Mouse (Mus musculus) forebrain, embryonic 15.5 days (tissue): ENCODE results near the gene Tma7. TPM values are rescaled to one million over a fixed set of nuclear protein-coding genes. Genes with fewer than 3 reads are reported as not detected.
A peak's percentile ranks its signal among the peaks of the same experiment; 100 is the strongest.

ENCODE experiments used
- ATAC-seq: fragments of 200-750 bp; cut with Nextera tagmentation; replicated peaks from 2 replicates; pipeline ENCODE4 v1.8.0; 2017; ENCODE audit warnings: mild to moderate bottlenecking, moderate TSS enrichment, moderate library complexity
- H3K27ac ChIP-seq: fragments of 300-500 bp; sonication (generic); replicated peaks from 2 replicates; pipeline ENCODE4 v1.5.1; 2015; ENCODE audit warnings: mild to moderate bottlenecking, inconsistent platforms
- H3K27me3 ChIP-seq: fragments of 300-500 bp; sonication (generic); 2 replicates; pipeline ENCODE4 v1.6.1; 2015; ENCODE audit warnings: inconsistent platforms
- H3K36me3 ChIP-seq: fragments of 300-500 bp; sonication (generic); 2 replicates; pipeline ENCODE4 v1.6.1; 2015; ENCODE audit warnings: mild to moderate bottlenecking, inconsistent platforms
- H3K4me1 ChIP-seq: fragments of 300-500 bp; sonication (generic); 2 replicates; pipeline ENCODE4 v1.6.1; 2015; ENCODE audit warnings: inconsistent platforms
- H3K4me2 ChIP-seq: fragments of 300-500 bp; sonication (generic); replicated peaks from 2 replicates; pipeline ENCODE4 v1.6.1; 2015; ENCODE audit warnings: mild to moderate bottlenecking, inconsistent platforms
- H3K4me3 ChIP-seq: fragments of 300-500 bp; sonication (generic); 2 replicates; pipeline ENCODE4 v1.5.1; 2015; ENCODE audit warnings: mild to moderate bottlenecking, inconsistent platforms
- H3K9ac ChIP-seq: fragments of 300-500 bp; sonication (generic); replicated peaks from 2 replicates; pipeline ENCODE4 v1.6.1; 2015; ENCODE audit warnings: mild to moderate bottlenecking, inconsistent platforms
- H3K9me3 ChIP-seq: fragments of 300-500 bp; sonication (generic); 2 replicates; pipeline ENCODE4 v1.6.1; 2016; ENCODE audit warnings: inconsistent platforms
- WGBS: fragments of 180-500 bp; shearing (Covaris S2); methylation state at CpG from one replicate; pipeline ENCODE4 v1.1.7; 2015; ENCODE audit warnings: mixed read lengths; 5-methylcytosine and 5-hydroxymethylcytosine counted together
- polyA plus RNA-seq: library from polyadenylated mRNA; unstranded; fragments of >200 nt; fragmentation: Nextera tagmentation; extraction: Ambion mirVana; gene quantifications from 2 replicates; pipeline ENCODE4 v1.2.1, GENCODE M21; 2015

Tma7 gene
- polyA plus RNA-seq = 568 and 598 TPM in 2 replicates

- Histone ChIP-seq H3K36me3 (peaks cover 11% of the 10 kb centered on the region), H3K4me1 (peaks cover 25% of the 10 kb centered on the region), H3K4me3 (peak within 1 kb of the TSS; percentile 89), H3K9me3 (no peaks in the 10 kb centered on the region), H3K9ac (peak within 1 kb of the TSS; percentile 78), H3K4me2 (peak within 1 kb of the TSS; percentile 72), H3K27me3 (no peaks in the 10 kb centered on the region), H3K27ac (peak within 1 kb of the TSS; percentile 83)
- peak; percentile 98 for ATAC-seq
- WGBS = under 1% methylated on average over 37 of the region's 37 CpGs
These were observed at the start of gene Tma7, which contains the start of gene Ccdc51 for GRCm38 (mm10) chr9:109082124-109082800. Tma7 (minus strand) TSS chr9:109082587. Ccdc51 (plus strand) TSS chr9:109082493.

GRCm38 (mm10) chr9:109130076-109130475 lies 47.7 kb upstream of the Tma7 start:
- no peak for ATAC-seq
- Histone ChIP-seq H3K36me3 (no peaks in the 10 kb centered on the region), H3K9ac (no peak overlapping the region), H3K27me3 (no peaks in the 10 kb centered on the region), H3K4me2 (no peak overlapping the region), H3K4me1 (no peaks in the 10 kb centered on the region), H3K27ac (no peak overlapping the region), H3K4me3 (no peak overlapping the region), H3K9me3 (no peaks in the 10 kb centered on the region)
- 91% methylated on average over 5 of the region's 5 CpGs for WGBS

- no peak overlapping the region for H3K4me2 ChIP-seq
- 65% methylated on average over 3 of the region's 3 CpGs for WGBS
- H3K27ac ChIP-seq = no peak overlapping the region
- H3K9me3 ChIP-seq = no peaks in the 10 kb centered on the region
- no peaks in the 10 kb centered on the region for H3K36me3 ChIP-seq
- H3K4me3 ChIP-seq = no peak overlapping the region
- peaks cover 4% of the 10 kb centered on the region; the same call in 1 of the 2 replicates for H3K4me1 ChIP-seq
- no peak overlapping the region for H3K9ac ChIP-seq
- no peak for ATAC-seq
- no peaks in the 10 kb centered on the region for H3K27me3 ChIP-seq
These were observed 45.8 kb upstream of the Tma7 start for GRCm38 (mm10) chr9:109128211-109128610.

GRCm38 (mm10) chr9:109127076-109127475 lies 44.7 kb upstream of the Tma7 start:
- H3K9ac ChIP-seq = no peak overlapping the region
- no peaks in the 10 kb centered on the region for H3K27me3 ChIP-seq
- H3K9me3 ChIP-seq = no peaks in the 10 kb centered on the region
- 76% methylated on average over 4 of the region's 4 CpGs for WGBS
- H3K36me3 ChIP-seq = no peaks in the 10 kb centered on the region
- H3K4me3 ChIP-seq = no peak overlapping the region
- no peak overlapping the region for H3K4me2 ChIP-seq
- H3K4me1 ChIP-seq = peaks cover 5% of the 10 kb centered on the region; the same call in 1 of the 2 replicates
- ATAC-seq = no peak
- no peak overlapping the region for H3K27ac ChIP-seq

- no peaks in the 10 kb centered on the region for H3K36me3 ChIP-seq
- no peak overlapping the region for H3K9ac ChIP-seq
- no peak for ATAC-seq
These were observed 43.1 kb upstream of the Tma7 start for GRCm38 (mm10) chr9:109125481-109125880.

GRCm38 (mm10) chr9:109125043-109125442 lies 42.7 kb upstream of the Tma7 start:
- no peak overlapping the region for H3K4me3 ChIP-seq

More at GRCm38 (mm10) chr9:109125481-109125880, 43.1 kb upstream of the Tma7 start:
- Histone ChIP-seq H3K9me3 (no peaks in the 10 kb centered on the region), H3K27ac (no peak overlapping the region), H3K4me3 (no peak overlapping the region), H3K4me1 (peaks cover 5% of the 10 kb centered on the region; the same call in 1 of the 2 replicates), H3K27me3 (no peaks in the 10 kb centered on the region), H3K4me2 (no peak overlapping the region)
- 78% methylated on average over 3 of the region's 3 CpGs for WGBS

GRCm38 (mm10) chr9:109124164-109124563 lies 41.8 kb upstream of the Tma7 start:
- 93% methylated on average over 3 of the region's 3 CpGs for WGBS
- H3K4me1 ChIP-seq = peaks cover 5% of the 10 kb centered on the region; the same call in 1 of the 2 replicates
- H3K27me3 ChIP-seq = no peaks in the 10 kb centered on the region
- no peak overlapping the region for H3K27ac ChIP-seq
- no peak overlapping the region for H3K4me2 ChIP-seq
- H3K4me3 ChIP-seq = no peak overlapping the region
- H3K36me3 ChIP-seq = peaks cover 7% of the 10 kb centered on the region; the same call in 1 of the 2 replicates
- no peak for ATAC-seq
- no peak overlapping the region for H3K9ac ChIP-seq
- H3K9me3 ChIP-seq = no peaks in the 10 kb centered on the region

More at GRCm38 (mm10) chr9:109125043-109125442, 42.7 kb upstream of the Tma7 start:
- Histone ChIP-seq H3K9ac (no peak overlapping the region), H3K4me2 (no peak overlapping the region), H3K9me3 (no peaks in the 10 kb centered on the region), H3K27ac (no peak overlapping the region), H3K36me3 (no peaks in the 10 kb centered on the region), H3K27me3 (no peaks in the 10 kb centered on the region), H3K4me1 (peaks cover 5% of the 10 kb centered on the region; the same call in 1 of the 2 replicates)
- ATAC-seq = no peak
- WGBS = 89% methylated on average over 2 of the region's 2 CpGs

- Histone ChIP-seq H3K4me3 (no peak overlapping the region), H3K36me3 (peaks cover 16% of the 10 kb centered on the region; the same call in 1 of the 2 replicates), H3K9me3 (no peaks in the 10 kb centered on the region), H3K4me2 (no peak overlapping the region), H3K9ac (no peak overlapping the region), H3K27ac (no peak overlapping the region), H3K27me3 (no peaks in the 10 kb centered on the region), H3K4me1 (peaks cover 5% of the 10 kb centered on the region; the same call in 1 of the 2 replicates)
- WGBS = 52% methylated on average over 6 of the region's 6 CpGs
- ATAC-seq = peak; percentile 32; the same call in 1 of the 2 replicates
These were observed 40.9 kb upstream of the Tma7 start for GRCm38 (mm10) chr9:109123266-109123665.

GRCm38 (mm10) chr9:109122553-109123085 lies 40.2 kb upstream of the Tma7 start:
- Histone ChIP-seq H3K4me3 (no peak overlapping the region), H3K4me1 (peaks cover 5% of the 10 kb centered on the region; the same call in 1 of the 2 replicates), H3K27me3 (no peaks in the 10 kb centered on the region), H3K9me3 (no peaks in the 10 kb centered on the region), H3K9ac (no peak overlapping the region), H3K4me2 (no peak overlapping the region), H3K27ac (no peak overlapping the region), H3K36me3 (peaks cover 23% of the 10 kb centered on the region)
- 48% methylated on average over 2 of the region's 2 CpGs for WGBS
- peak; percentile 44; the same call in 1 of the 2 replicates for ATAC-seq

- no peak overlapping the region for H3K4me2 ChIP-seq
- peaks cover 40% of the 10 kb centered on the region for H3K36me3 ChIP-seq
- H3K27me3 ChIP-seq = no peaks in the 10 kb centered on the region
- 90% methylated on average over 6 of the region's 6 CpGs for WGBS
- no peaks in the 10 kb centered on the region for H3K9me3 ChIP-seq
- H3K4me3 ChIP-seq = no peak overlapping the region
- ATAC-seq = no peak
- H3K27ac ChIP-seq = no peak overlapping the region
- peaks cover 5% of the 10 kb centered on the region; the same call in 1 of the 2 replicates for H3K4me1 ChIP-seq
- H3K9ac ChIP-seq = no peak overlapping the region
These were observed 38.6 kb upstream of the Tma7 start for GRCm38 (mm10) chr9:109120956-109121355.

- no peaks in the 10 kb centered on the region for H3K27me3 ChIP-seq
- H3K9ac ChIP-seq = no peak overlapping the region
- H3K9me3 ChIP-seq = no peaks in the 10 kb centered on the region
- H3K4me2 ChIP-seq = no peak overlapping the region
- H3K27ac ChIP-seq = no peak overlapping the region
- no peak for ATAC-seq
- peaks cover 5% of the 10 kb centered on the region; the same call in 1 of the 2 replicates for H3K4me1 ChIP-seq
- no peak overlapping the region for H3K4me3 ChIP-seq
- H3K36me3 ChIP-seq = peaks cover 53% of the 10 kb centered on the region
- 91% methylated on average over 9 of the region's 9 CpGs for WGBS
These were observed 37.2 kb upstream of the Tma7 start for GRCm38 (mm10) chr9:109119571-109119970.

- Histone ChIP-seq H3K9me3 (no peaks in the 10 kb centered on the region), H3K4me2 (no peak overlapping the region), H3K9ac (no peak overlapping the region), H3K4me3 (no peak overlapping the region), H3K27me3 (no peaks in the 10 kb centered on the region), H3K27ac (no peak overlapping the region), H3K4me1 (0 out of 2 replicates have a peak, but pooled peaks cover under 1% of the 10 kb centered on the region), H3K36me3 (peaks cover 68% of the 10 kb centered on the region)
- ATAC-seq = no peak
- WGBS = 92% methylated on average over 4 of the region's 4 CpGs
These were observed 35.7 kb upstream of the Tma7 start for GRCm38 (mm10) chr9:109118106-109118505.
